Mouse (Mus musculus): ENCODE measurements around the gene Zfr2. TPM values are rescaled to one million over a fixed set of nuclear protein-coding genes. Genes with fewer than 3 reads are reported as not detected.

Zfr2 gene
- polyA plus RNA-seq, 1 experiment from 2014 or later = 21.6 TPM

DNA sequence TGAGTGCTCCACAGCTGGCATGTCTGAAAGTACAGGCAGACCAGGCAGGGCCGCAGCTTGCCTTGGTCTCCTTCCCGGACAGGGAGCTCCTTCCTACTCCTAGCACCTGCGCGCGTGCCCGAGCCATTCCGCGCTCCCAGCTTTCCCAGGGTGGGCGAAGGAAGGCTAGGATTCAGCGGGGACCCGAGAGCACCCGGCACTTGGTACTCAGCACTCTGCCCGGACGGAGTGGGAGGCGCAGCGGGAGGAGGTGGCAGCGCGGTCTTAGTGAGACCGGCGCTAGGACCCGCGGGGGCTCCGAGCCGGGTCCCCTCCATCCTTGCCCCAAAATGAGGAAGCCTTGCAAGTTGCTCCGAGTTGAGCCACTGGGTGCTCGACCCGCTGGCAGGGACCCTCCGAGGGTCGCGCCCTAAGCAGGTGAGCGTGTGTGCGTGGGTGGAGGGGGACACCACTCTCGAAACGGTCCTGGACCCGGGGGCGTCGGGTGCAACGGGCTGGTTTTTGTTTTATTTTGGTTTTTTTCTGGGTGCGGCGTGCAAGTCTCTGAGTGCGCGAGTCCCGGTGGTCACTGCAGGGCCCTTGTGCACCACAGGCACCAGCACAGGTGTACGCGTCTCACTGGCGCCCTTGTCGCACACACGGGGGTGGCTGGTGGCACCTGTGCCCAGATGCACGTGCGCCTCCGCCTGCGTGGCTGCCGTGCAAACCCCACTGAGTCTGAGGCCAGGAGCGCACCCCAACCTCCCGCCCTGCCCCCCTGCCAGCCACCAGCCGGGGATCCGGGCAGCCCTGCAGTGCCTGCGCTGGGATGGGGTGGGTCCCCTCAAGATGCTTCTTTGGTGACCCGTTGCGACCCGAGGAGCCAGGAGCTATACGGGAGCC lies 24.4 kb downstream of the Zfr2 start:
- WGBS = 2% methylated on average over 62 of the region's 62 CpGs
- peak overlapping the region; percentile 51 for H3K4me3 ChIP-seq
- peaks cover 21% of the 10 kb centered on the region for H3K36me3 ChIP-seq
- peaks cover 36% of the 10 kb centered on the region for H3K4me1 ChIP-seq (replicated peaks)
- H3K27me3 ChIP-seq = peaks cover 79% of the 10 kb centered on the region
- peak overlapping the region; percentile 80 for H3K4me2 ChIP-seq
- H3K27ac ChIP-seq = no peak overlapping the region
- ATAC-seq (ENCODE audit: low FRiP score) = no peak
- H3K9ac ChIP-seq = peak overlapping the region; percentile 74
- H3K9me3 ChIP-seq = no peaks in the 10 kb centered on the region

GRCm38 (mm10) chr10:81259225-81259884 lies 26.4 kb downstream of the Zfr2 start:
- peak; percentile 19; the same call in 1 of the 2 replicates for ATAC-seq (ENCODE audit: low FRiP score)
- peaks cover 26% of the 10 kb centered on the region for H3K4me1 ChIP-seq (replicated peaks)
- H3K4me2 ChIP-seq = 0 out of 2 replicates have a peak overlapping the region, but pooled peaks have one; percentile 13
- H3K9me3 ChIP-seq = no peaks in the 10 kb centered on the region
- H3K4me3 ChIP-seq = peak overlapping the region; percentile 4; the same call in 1 of the 2 replicates
- peaks cover 40% of the 10 kb centered on the region for H3K36me3 ChIP-seq
- H3K27me3 ChIP-seq = peaks cover 59% of the 10 kb centered on the region
- peak overlapping the region; percentile 4; the same call in 1 of the 2 replicates for H3K27ac ChIP-seq
- H3K9ac ChIP-seq = peak overlapping the region; percentile 49; the same call in 1 of the 2 replicates
- WGBS = 44% methylated on average over 21 of the region's 21 CpGs

DNA sequence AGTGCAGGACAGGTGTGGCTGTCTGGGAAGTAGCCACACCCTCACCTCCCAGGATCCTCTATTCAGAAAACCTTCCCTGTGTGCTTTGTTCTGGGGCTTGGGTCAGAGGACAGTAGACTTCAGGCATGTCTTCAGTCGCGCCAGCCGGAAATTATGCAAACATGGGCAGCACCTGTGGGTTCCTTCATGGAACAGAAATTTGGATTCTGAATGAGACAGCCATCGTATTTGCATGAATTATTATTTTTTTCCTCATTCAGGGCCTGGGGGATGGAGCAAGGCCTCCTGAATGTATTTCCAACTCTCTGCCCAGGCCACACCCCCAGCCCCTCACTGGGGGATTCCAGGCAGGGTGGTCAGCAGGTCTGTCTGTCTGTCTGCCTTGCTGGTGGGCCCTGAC lies 28.1 kb downstream of the Zfr2 start:
- no peak for ATAC-seq (ENCODE audit: low FRiP score)
- no peak overlapping the region for H3K9ac ChIP-seq
- H3K9me3 ChIP-seq = no peaks in the 10 kb centered on the region
- H3K4me3 ChIP-seq = no peak overlapping the region
- no peak overlapping the region for H3K27ac ChIP-seq
- 90% methylated on average over 4 of the region's 4 CpGs for WGBS
- no peak overlapping the region for H3K4me2 ChIP-seq
- H3K27me3 ChIP-seq = peaks cover 46% of the 10 kb centered on the region
- H3K4me1 ChIP-seq (replicated peaks) = peaks cover 37% of the 10 kb centered on the region
- peaks cover 51% of the 10 kb centered on the region for H3K36me3 ChIP-seq

GRCm38 (mm10) chr10:81265540-81265939 lies 32.6 kb downstream of the Zfr2 start:
- Histone ChIP-seq H3K27ac (no peak overlapping the region), H3K9ac (peak overlapping the region; percentile 82), H3K9me3 (no peaks in the 10 kb centered on the region), H3K4me2 (peak overlapping the region; percentile 64), H3K27me3 (peaks cover 2% of the 10 kb centered on the region; the same call in 1 of the 2 replicates), H3K4me3 (peak overlapping the region; percentile 52), H3K4me1 (replicated peaks) (peaks cover 28% of the 10 kb centered on the region), H3K36me3 (peaks cover 51% of the 10 kb centered on the region)
- 95% methylated on average over 8 of the region's 8 CpGs for WGBS
- peak; percentile 9; the same call in 1 of the 2 replicates for ATAC-seq (ENCODE audit: low FRiP score)

- Histone ChIP-seq H3K4me2 (peak within 1 kb of the TSS; percentile 82), H3K9ac (peak within 1 kb of the TSS; percentile 82), H3K36me3 (peaks cover 51% of the 10 kb centered on the region), H3K9me3 (no peaks in the 10 kb centered on the region), H3K27ac (peak within 1 kb of the TSS; percentile 88), H3K27me3 (no peaks in the 10 kb centered on the region), H3K4me1 (replicated peaks) (peaks cover 28% of the 10 kb centered on the region), H3K4me3 (peak within 1 kb of the TSS; percentile 67)
- under 1% methylated on average over 48 of the region's 48 CpGs for WGBS
- peak; percentile 91 for ATAC-seq (ENCODE audit: low FRiP score)
These were observed 33.5 kb downstream of the Zfr2 start, which contains the start of the genes Mrpl54 and Apba3 for GRCm38 (mm10) chr10:81266211-81267105. Gene Mrpl54, minus strand, starts transcription at chr10:81266934. Gene Apba3, plus strand, starts transcription at chr10:81266960.

DNA sequence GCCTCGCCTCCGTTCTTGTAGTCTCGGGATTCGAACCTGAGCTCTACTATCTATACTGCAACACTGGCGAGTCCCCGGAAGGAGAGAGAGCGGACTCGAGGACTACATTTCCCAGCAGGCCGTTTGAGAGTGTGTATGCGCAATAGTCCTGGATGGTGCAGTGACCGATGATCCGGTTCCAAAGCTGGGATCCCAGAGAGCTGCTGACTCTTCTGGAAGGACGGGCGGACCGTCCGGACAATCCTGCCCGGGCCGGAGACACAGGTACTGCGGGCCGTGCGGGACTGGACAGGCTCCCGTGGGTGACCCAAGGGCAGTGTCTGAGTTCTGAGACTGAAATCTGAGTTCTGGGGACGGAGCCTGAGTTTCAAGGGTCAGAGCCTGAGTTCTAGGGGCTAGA lies 35.1 kb downstream of the Zfr2 start:
- Histone ChIP-seq H3K36me3 (peaks cover 51% of the 10 kb centered on the region), H3K27ac (0 out of 2 replicates have a peak overlapping the region, but pooled peaks have one; percentile 52), H3K9me3 (no peaks in the 10 kb centered on the region), H3K27me3 (no peaks in the 10 kb centered on the region), H3K4me3 (peak overlapping the region; percentile 67), H3K4me1 (replicated peaks) (peaks cover 28% of the 10 kb centered on the region), H3K9ac (peak overlapping the region; percentile 86), H3K4me2 (peak overlapping the region; percentile 82)
- WGBS = 4% methylated on average over 23 of the region's 23 CpGs
- peak; percentile 33 for ATAC-seq (ENCODE audit: low FRiP score)

GRCm38 (mm10) chr10:81268643-81269412 lies 35.9 kb downstream of the Zfr2 start:
- WGBS = 86% methylated on average over 16 of the region's 16 CpGs

GRCm38 (mm10) chr10:81272356-81272755 lies 39.4 kb downstream of the Zfr2 start:
- Histone ChIP-seq H3K4me3 (no peak overlapping the region), H3K9me3 (no peaks in the 10 kb centered on the region), H3K36me3 (peaks cover 44% of the 10 kb centered on the region), H3K27me3 (no peaks in the 10 kb centered on the region), H3K4me1 (replicated peaks) (peaks cover 15% of the 10 kb centered on the region), H3K27ac (no peak overlapping the region), H3K4me2 (no peak overlapping the region), H3K9ac (no peak overlapping the region)
- ATAC-seq (ENCODE audit: low FRiP score) = no peak
- 95% methylated on average over 21 of the region's 21 CpGs for WGBS

More at GRCm38 (mm10) chr10:81268643-81269412, 35.9 kb downstream of the Zfr2 start:
- no peak for ATAC-seq (ENCODE audit: low FRiP score)
- Histone ChIP-seq H3K27ac (no peak overlapping the region), H3K9me3 (no peaks in the 10 kb centered on the region), H3K4me1 (replicated peaks) (peaks cover 28% of the 10 kb centered on the region), H3K27me3 (no peaks in the 10 kb centered on the region), H3K4me2 (peak overlapping the region; percentile 82), H3K9ac (peak overlapping the region; percentile 86), H3K4me3 (peak overlapping the region; percentile 67), H3K36me3 (peaks cover 51% of the 10 kb centered on the region)

DNA sequence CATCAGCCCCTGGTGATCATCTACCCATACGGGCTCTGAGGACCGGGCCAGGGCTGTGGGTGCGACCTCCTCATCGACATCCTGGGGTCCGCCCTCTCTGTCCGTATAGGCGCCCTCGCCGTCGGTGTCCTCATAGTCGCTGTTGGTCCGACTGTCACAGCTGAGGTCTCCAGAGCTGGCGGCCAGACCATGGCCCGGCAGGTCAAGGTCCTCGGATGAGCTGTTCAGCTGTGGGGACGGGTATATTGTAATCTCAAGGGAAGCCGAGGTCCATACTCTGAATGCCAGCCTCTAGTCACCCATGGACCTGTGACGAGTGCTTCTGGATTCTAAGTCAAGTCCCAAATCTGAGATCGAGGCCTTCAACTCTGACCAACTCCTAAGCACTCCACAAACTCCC lies 40.9 kb downstream of the Zfr2 start:
- no peak overlapping the region for H3K27ac ChIP-seq
- peaks cover 44% of the 10 kb centered on the region for H3K36me3 ChIP-seq
- no peak overlapping the region for H3K9ac ChIP-seq
- ATAC-seq (ENCODE audit: low FRiP score) = no peak
- H3K4me2 ChIP-seq = no peak overlapping the region
- 0 out of 2 replicates have a peak, but pooled peaks cover 3% of the 10 kb centered on the region for H3K27me3 ChIP-seq
- no peak overlapping the region for H3K4me3 ChIP-seq
- WGBS = 93% methylated on average over 19 of the region's 19 CpGs
- peaks cover 8% of the 10 kb centered on the region for H3K4me1 ChIP-seq (replicated peaks)
- H3K9me3 ChIP-seq = no peaks in the 10 kb centered on the region

DNA sequence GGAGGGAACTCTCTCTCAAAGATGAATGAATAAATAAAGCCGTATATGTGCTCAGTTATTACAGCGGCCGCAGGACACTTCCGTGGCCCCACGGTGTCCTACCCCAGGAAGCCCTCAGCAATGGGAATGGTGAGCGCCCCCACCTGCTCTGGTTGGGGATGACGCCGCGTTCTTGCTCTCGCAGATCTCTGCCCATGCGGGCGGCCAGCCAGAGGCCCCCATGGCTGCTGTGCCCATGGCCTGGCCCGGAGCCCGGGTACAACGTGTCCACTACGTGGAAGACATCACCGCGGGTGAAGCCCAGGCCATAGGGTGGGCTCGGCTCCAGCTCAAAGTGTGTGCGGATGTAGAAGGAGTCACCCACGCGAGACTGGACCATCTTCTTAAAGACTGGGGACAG lies 44.7 kb downstream of the Zfr2 start:
- H3K9me3 ChIP-seq = no peaks in the 10 kb centered on the region
- H3K4me1 ChIP-seq (replicated peaks) = no peaks in the 10 kb centered on the region
- peaks cover 33% of the 10 kb centered on the region for H3K27me3 ChIP-seq
- H3K9ac ChIP-seq = 0 out of 2 replicates have a peak overlapping the region, but pooled peaks have one; percentile 29
- 75% methylated on average over 22 of the region's 22 CpGs for WGBS
- H3K27ac ChIP-seq = no peak overlapping the region
- H3K4me2 ChIP-seq = no peak overlapping the region
- peaks cover 21% of the 10 kb centered on the region for H3K36me3 ChIP-seq
- no peak overlapping the region for H3K4me3 ChIP-seq
- ATAC-seq (ENCODE audit: low FRiP score) = no peak

- WGBS = 47% methylated on average over 10 of the region's 10 CpGs
- no peak overlapping the region for H3K4me3 ChIP-seq
- no peak overlapping the region for H3K4me2 ChIP-seq
- H3K27me3 ChIP-seq = peaks cover 51% of the 10 kb centered on the region
- H3K9ac ChIP-seq = no peak overlapping the region
- no peak overlapping the region for H3K27ac ChIP-seq
- no peak for ATAC-seq (ENCODE audit: low FRiP score)
- H3K36me3 ChIP-seq = peaks cover 5% of the 10 kb centered on the region; the same call in 1 of the 2 replicates
- H3K4me1 ChIP-seq (replicated peaks) = 0 out of 2 replicates have a peak, but pooled peaks cover under 1% of the 10 kb centered on the region
- H3K9me3 ChIP-seq = no peaks in the 10 kb centered on the region
These were observed 46.5 kb downstream of the Zfr2 start for GRCm38 (mm10) chr10:81279496-81279895.
